In the genomic region with DNA sequence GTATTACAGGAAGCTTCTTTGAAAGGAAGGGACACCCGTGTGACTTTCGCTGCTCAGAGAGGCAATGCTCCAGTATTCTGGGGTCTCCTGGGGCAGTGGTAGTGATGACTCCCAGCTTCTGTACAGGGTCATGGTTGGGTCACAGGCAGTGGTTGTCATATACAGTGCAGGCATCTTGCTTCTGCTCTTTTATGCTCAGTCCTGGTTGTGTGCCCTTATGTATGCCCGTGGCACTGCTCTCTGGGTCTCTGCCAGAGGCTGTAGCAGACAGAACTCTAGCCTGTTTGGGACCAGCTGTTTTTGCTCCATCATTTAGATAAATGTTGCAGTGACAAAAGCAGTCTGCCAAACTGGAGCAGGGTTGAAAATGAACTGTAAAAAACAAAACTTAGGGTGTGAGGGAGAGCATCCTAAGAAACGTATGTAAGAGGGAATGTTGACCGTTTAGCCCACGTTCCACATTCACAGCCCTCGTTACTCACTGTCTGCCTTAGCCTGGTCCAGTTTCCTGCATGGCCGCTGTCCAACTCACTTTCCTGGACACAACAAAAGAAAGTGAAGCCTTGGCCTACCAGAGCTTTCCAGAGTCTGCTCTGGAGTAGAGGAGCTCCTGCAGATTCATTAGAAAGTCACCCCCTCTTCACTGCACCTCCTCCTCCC, we compare ENCODE assay signal across 8 mouse cellular contexts. TPM values are rescaled to one million over a fixed set of nuclear protein-coding genes. Genes with fewer than 3 reads are reported as not detected.
A peak's percentile ranks its signal among the peaks of the same experiment; 100 is the strongest.
DNase-seq lines count a peak whose midpoint lies in the region; TF ChIP-seq lines count a peak whose summit lies in the region.

No protein-coding gene starts in this region.

- TF ChIP-seq POLR2A in cerebellum, adult 2 months (IDR thresholded peaks at IDR 0.05; ENCODE audit: borderline replicate concordance, insufficient read depth, low read length) = no peak
- no peak for TF ChIP-seq POLR2A in testis, adult 2 months (IDR thresholded peaks at IDR 0.05; ENCODE audit: control insufficient read depth, low read depth, low read length)

- H3K4me3 ChIP-seq in cerebellum, adult 2 months (replicated peaks; ENCODE audit: insufficient read depth, low read depth, low read length) = no peak overlapping the region
- H3K4me3 ChIP-seq in testis, adult 2 months (ENCODE audit: control insufficient read depth, low read depth, low read length) = peak overlapping the region; percentile 78

- DNase-seq in cerebellum, adult 2 months = peak in 1 of 2 experiments; percentile 41
- no peak for DNase-seq in cerebellum, adult 11-12 months
- no peak for DNase-seq in testis, postnatal 10 days (ENCODE audit: low spot score)
- peak; percentile 76 for DNase-seq in kidney, postnatal 14 days
- no peak for DNase-seq in layer of hippocampus, postnatal 36 days
- no peak for DNase-seq in spleen, postnatal 4 days (ENCODE audit: low spot score in 2 of 2)
- no peak for DNase-seq in embryo, embryonic 10.5 days (ENCODE audit: low spot score)

- 33% methylated on average over 8 of the region's 8 CpGs for WGBS in cerebellum, adult 2 months

- 0 out of 2 replicates have a peak overlapping the region, but pooled peaks have one; percentile 0 for H3K27ac ChIP-seq in cerebellum, adult 2 months (ENCODE audit: insufficient read depth, low read length)
- H3K27ac ChIP-seq in testis, adult 2 months (ENCODE audit: control insufficient read depth, insufficient read depth, low read depth, low read length) = no peak overlapping the region

- peaks cover 19% of the 10 kb centered on the region for H3K4me1 ChIP-seq in cerebellum, adult 2 months (ENCODE audit: control insufficient read depth, insufficient read depth, low read length)
- peaks cover 5% of the 10 kb centered on the region; the same call in 1 of the 2 replicates for H3K4me1 ChIP-seq in testis, adult 2 months (ENCODE audit: control insufficient read depth, insufficient read depth, low read length)

- no peaks in the 10 kb centered on the region for H3K27me3 ChIP-seq in cerebellum, adult 2 months (ENCODE audit: control insufficient read depth, insufficient read depth, low read length)
- no peaks in the 10 kb centered on the region for H3K27me3 ChIP-seq in testis, adult 2 months (ENCODE audit: control insufficient read depth, insufficient read depth, low read length)

- peaks cover 4% of the 10 kb centered on the region; the same call in 1 of the 2 replicates for H3K36me3 ChIP-seq in testis, adult 2 months (ENCODE audit: control insufficient read depth, insufficient read depth, low read length)

- no peak for TF ChIP-seq CTCF in cerebellum, adult 2 months (IDR thresholded peaks at IDR 0.05; ENCODE audit: borderline replicate concordance, insufficient read depth, low read depth, low read length)
- no peak for TF ChIP-seq CTCF in testis, adult 2 months (IDR thresholded peaks at IDR 0.05; ENCODE audit: control insufficient read depth, insufficient read depth, insufficient replicate concordance, low read depth, low read length)

RNA-seq across cellular contexts. Expression of a gene that starts 43.3 kb away (rescaled TPM):
- polyA plus RNA-seq in cerebellum, adult 2 months (2012; rRNA removed) = 0.05 and 0.08 TPM in 2 replicates
- polyA plus RNA-seq in testis, adult 2 months (2012; rRNA removed) = 1.6 and 1.8 TPM in 2 replicates
- not detected for total RNA-seq in layer of hippocampus, postnatal 36 days (2021)

RNA-seq across cellular contexts. Expression of a gene that starts 49.9 kb away (rescaled TPM):
- polyA plus RNA-seq in cerebellum, adult 2 months (2012; rRNA removed) = 94.8 and 96.7 TPM in 2 replicates
- 25.4 and 26.8 TPM in 2 replicates for polyA plus RNA-seq in testis, adult 2 months (2012; rRNA removed)
- total RNA-seq in layer of hippocampus, postnatal 36 days (2021) = 100 to 1,000 TPM; 231 to 245 TPM
